Mouse (Mus musculus) frontal cortex, adult (tissue): ENCODE data around the gene Rnase12.
"Not testable (repeated sequence)": the region's sequence is repeated elsewhere in the genome, so short reads cannot be mapped to it uniquely, and the experiment has no call there.

Source experiments
- ATAC-seq: cut with Nextera tagmentation; 2 replicates; pipeline ENCODE4 v1.9.2; 2017; ENCODE audit warnings: mild to moderate bottlenecking, moderate library complexity, mixed read lengths; ENCODE audit not compliant: low TSS enrichment

The Rnase12 gene

GRCm38 (mm10) chr14:51017256-51017655 lies 40.2 kb downstream of the Rnase12 start:
- no peak for ATAC-seq

- ATAC-seq, result no peak
Observed at GRCm38 (mm10) chr14:51015780-51016179, 41.7 kb downstream of the Rnase12 start.

- not testable (repeated sequence) for ATAC-seq
Observed at GRCm38 (mm10) chr14:51014724-51015123, 42.7 kb downstream of the Rnase12 start.

- no peak for ATAC-seq
Observed at GRCm38 (mm10) chr14:51009572-51009971, 47.9 kb downstream of the Rnase12 start.

- peak; percentile 18; the same call in 1 of the 2 replicates for ATAC-seq
Observed at GRCm38 (mm10) chr14:51008781-51009180, 48.7 kb downstream of the Rnase12 start.

GRCm38 (mm10) chr14:51007914-51008713 lies 49.3 kb downstream of the Rnase12 start:
- ATAC-seq, result peak; percentile 94

- ATAC-seq, result no peak
Observed at GRCm38 (mm10) chr14:51007152-51007801, 50.2 kb downstream of the Rnase12 start, which contains the start of gene Rnase10. Gene Rnase10, plus strand, starts transcription at chr14:51007751.
